Comparison of ENCODE assay signal across 14 mouse cellular contexts in genomic region chr8:35927408-35927871, GRCm38 (mm10).
DNase-seq lines count a peak whose midpoint lies in the region; ATAC-seq and TF ChIP-seq lines count a peak whose summit lies in the region.
"Had no signal": no experiment of that assay in that cellular context is flagged by ENCODE, and none has a peak within 500 bp of the region (broad histone marks: within the 10 kb centered on the region; RNA-seq: fewer than 3 reads in every experiment).

No protein-coding gene starts in this region.

- no peak for TF ChIP-seq CTCF in heart, adult 2 months (IDR thresholded peaks at IDR 0.05)
- no peak for TF ChIP-seq CTCF in lung, embryonic 14.5 days (IDR thresholded peaks at IDR 0.05; ENCODE audit: low read depth)
- no peak for TF ChIP-seq CTCF in lung, adult 2 months (IDR thresholded peaks at IDR 0.05; ENCODE audit: insufficient read depth, low read length)

- no peak overlapping the region for H3K9ac ChIP-seq in heart, adult 2 months (ENCODE audit: low read depth, low read length)
- H3K9ac ChIP-seq in lung, embryonic 14.5 days: no peak overlapping the region
- H3K9ac ChIP-seq: embryonic facial prominence, embryonic 12.5 days had no signal

- H3K4me3 ChIP-seq in heart, adult 2 months: no peak overlapping the region
- no peak overlapping the region for H3K4me3 ChIP-seq in lung, embryonic 14.5 days (ENCODE audit: low read depth, low read length)
- no peak overlapping the region for H3K4me3 ChIP-seq in lung, adult 2 months (replicated peaks; ENCODE audit: extremely low read depth, low read depth, low read length)
- H3K4me3 ChIP-seq: embryonic facial prominence, embryonic 12.5 days; myocyte had no signal

- no peaks in the 10 kb centered on the region for H3K27me3 ChIP-seq in heart, adult 2 months (ENCODE audit: control insufficient read depth, insufficient read depth, low read length)
- H3K27me3 ChIP-seq in lung, embryonic 14.5 days (ENCODE audit: insufficient read depth, low read length): no peaks in the 10 kb centered on the region
- H3K27me3 ChIP-seq: embryonic facial prominence, embryonic 12.5 days had no signal

- peak; percentile 79 for ATAC-seq in lung, embryonic 14.5 days (ENCODE audit: insufficient read depth)

- no peak for TF ChIP-seq EP300 in heart, adult 2 months (IDR thresholded peaks at IDR 0.05; ENCODE audit: insufficient read depth, low read depth, low read length)

- H3K27ac ChIP-seq in heart, adult 2 months: peak overlapping the region; percentile 51
- peak overlapping the region; percentile 75 for H3K27ac ChIP-seq in lung, embryonic 14.5 days (ENCODE audit: low read depth)
- H3K27ac ChIP-seq: embryonic facial prominence, embryonic 12.5 days; kidney, postnatal 0 days had no signal

- H3K4me1 ChIP-seq in heart, adult 2 months (ENCODE audit: control insufficient read depth, insufficient read depth, low read length): peaks cover 2% of the 10 kb centered on the region; the same call in 1 of the 2 replicates
- H3K4me1 ChIP-seq in lung, embryonic 14.5 days (ENCODE audit: insufficient read depth): peaks cover 5% of the 10 kb centered on the region; the same call in 1 of the 2 replicates
- H3K4me1 ChIP-seq in lung, adult 2 months (ENCODE audit: control insufficient read depth, insufficient read depth, low read length): no peaks in the 10 kb centered on the region
- H3K4me1 ChIP-seq: embryonic facial prominence, embryonic 12.5 days had no signal

- H3K79me2 ChIP-seq in heart, adult 2 months (replicated peaks; ENCODE audit: control insufficient read depth, insufficient read depth, low read length): no peaks in the 10 kb centered on the region

- intact Hi-C loops in heart, adult 2 months (cut with DNase I): no loop called here
- intact Hi-C loops in heart, postnatal 10 days (cut with DNase I): no loop called here
- intact Hi-C loops in left cerebral cortex, postnatal 25 days (cut with DNase I): no loop called here

- TF ChIP-seq POLR2A in heart, adult 2 months (IDR thresholded peaks at IDR 0.05; ENCODE audit: insufficient read depth, low read depth, low read length): no peak
- TF ChIP-seq POLR2A in lung, adult 2 months (IDR thresholded peaks at IDR 0.05; ENCODE audit: borderline replicate concordance, extremely low read depth, low read depth, low read length): no peak

- WGBS in heart, adult 2 months: 71% methylated on average over 5 of the region's 5 CpGs
- 30% methylated on average over 5 of the region's 5 CpGs for WGBS in lung, embryonic 14.5 days
- 50% methylated on average over 5 of the region's 5 CpGs for WGBS in lung, adult 2 months

- no peaks in the 10 kb centered on the region for H3K9me3 ChIP-seq in lung, embryonic 14.5 days (ENCODE audit: low read depth, low read length)
- H3K9me3 ChIP-seq: embryonic facial prominence, embryonic 12.5 days had no signal

- peak; percentile 30 to 43 for DNase-seq in cerebellum, postnatal 10 days
- no peak for DNase-seq in cerebellum, adult 9-10 months
- DNase-seq in heart, adult 2 months: peak in 1 of 2 experiments; percentile 36
- DNase-seq in heart, postnatal 10 days: no peak
- DNase-seq in lung, embryonic 14.5 days: peak; percentile 86
- no peak for DNase-seq in lung, adult 2 months
- DNase-seq in lung, postnatal 4 days: peak; percentile 31 to 33
- no peak for DNase-seq in left cerebral cortex, postnatal 25 days (ENCODE audit: low spot score in 2 of 2)
- DNase-seq: layer of hippocampus, adult 9-11 months; thymus, postnatal 4 days had no signal

- peaks cover 3% of the 10 kb centered on the region for H3K36me3 ChIP-seq in heart, adult 2 months (ENCODE audit: control insufficient read depth, insufficient read depth, low read length)
- H3K36me3 ChIP-seq in lung, embryonic 14.5 days (ENCODE audit: insufficient read depth): no peaks in the 10 kb centered on the region
- H3K36me3 ChIP-seq: embryonic facial prominence, embryonic 12.5 days had no signal

- H3K4me2 ChIP-seq in lung, embryonic 14.5 days: no peak overlapping the region
- H3K4me2 ChIP-seq: embryonic facial prominence, embryonic 12.5 days; midbrain, embryonic 11.5 days had no signal

Comparison
In these comparisons a context has a peak if more than half of its experiments do, and no peak if none do; other contexts are left out.
1. DNase-seq: peak in cerebellum, postnatal 10 days (2 of 2), lung, embryonic 14.5 days (single experiment) and lung, postnatal 4 days (2 of 2); none in cerebellum, adult 9-10 months (single experiment), heart, postnatal 10 days (0 of 2), lung, adult 2 months (single experiment) and left cerebral cortex, postnatal 25 days (0 of 2).